Mouse (Mus musculus) heart, postnatal 0 days (tissue): ENCODE data around the gene Irak4.

Experiments used
- CTCF ChIP-seq: IDR thresholded peaks from 2 replicates; pipeline ENCODE4 v1.5.1; 2016; ENCODE audit warnings: antibody characterized with exemption, control low read depth, low read depth
- EP300 ChIP-seq: IDR thresholded peaks from 2 replicates; pipeline ENCODE4 v1.6.1; 2016; ENCODE audit warnings: antibody characterized with exemption, low read depth

GRCm38 (mm10) chr15:94589219-94590075 lies 46.0 kb downstream of the Irak4 start, which contains the start of gene Twf1:
- TF ChIP-seq CTCF (no peak), EP300 (no peak)
